Mouse (Mus musculus): ENCODE results near the gene Sik1. TPM values are rescaled to one million over a fixed set of nuclear protein-coding genes. Genes with fewer than 3 reads are reported as not detected.

The Sik1 gene
- polyA plus RNA-seq, 1 experiment: 9.7 TPM

DNA sequence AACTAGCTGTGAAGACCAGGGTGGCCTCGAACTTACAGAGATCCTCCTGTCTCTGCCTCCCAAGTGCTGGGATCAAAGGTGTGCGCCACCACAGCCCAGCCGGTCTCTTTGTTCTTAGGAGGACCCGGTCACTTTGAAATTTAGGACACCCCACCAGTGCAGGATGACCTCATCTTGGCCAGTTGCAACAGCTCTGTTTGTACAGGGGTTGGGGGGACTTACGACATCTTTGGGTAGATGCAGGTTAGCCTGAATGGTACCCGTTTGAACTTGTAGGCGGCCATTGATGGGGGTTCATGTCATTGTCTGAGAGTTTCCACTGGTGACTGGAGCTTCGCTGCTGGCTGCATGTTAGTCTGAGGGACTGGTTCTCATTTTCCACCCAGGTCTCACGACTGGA lies 14.8 kb upstream of the Sik1 start:
- H3K4me3 ChIP-seq (ENCODE audit: insufficient read depth, low read length): no peak overlapping the region
- no peaks in the 10 kb centered on the region for H3K4me1 ChIP-seq (ENCODE audit: control insufficient read depth, insufficient read depth, low read length)
- TF ChIP-seq CTCF (IDR thresholded peaks at IDR 0.05; ENCODE audit: extremely low read depth, insufficient read depth, low read length) (no peak), POLR2A (IDR thresholded peaks at IDR 0.05; ENCODE audit: extremely low read depth, insufficient read depth, low read length) (no peak)
- H3K27ac ChIP-seq (ENCODE audit: insufficient read depth, low read length): no peak overlapping the region

DNA sequence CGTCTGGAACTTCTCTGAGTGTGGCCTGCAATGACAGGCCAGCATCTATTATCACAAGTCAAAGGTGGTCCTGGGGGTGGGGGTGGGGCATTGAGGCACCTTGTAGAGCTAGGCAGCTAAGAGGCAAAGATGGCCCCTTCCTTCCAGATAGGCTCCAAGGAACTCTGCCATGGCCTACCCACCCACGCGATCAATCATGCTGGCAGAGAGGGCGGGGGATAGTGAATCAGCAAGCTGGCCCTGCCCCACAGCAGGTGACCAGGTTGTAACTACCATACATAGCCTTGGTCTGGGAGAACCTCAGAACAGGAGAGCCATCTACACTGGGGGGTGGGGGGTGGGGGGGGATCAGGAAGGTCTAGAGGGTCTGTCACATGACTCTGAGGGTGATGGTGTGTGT lies 12.5 kb upstream of the Sik1 start:
- no peak overlapping the region for H3K27ac ChIP-seq (ENCODE audit: insufficient read depth, low read length)
- H3K4me3 ChIP-seq (ENCODE audit: insufficient read depth, low read length): no peak overlapping the region
- no peak for TF ChIP-seq POLR2A (IDR thresholded peaks at IDR 0.05; ENCODE audit: extremely low read depth, insufficient read depth, low read length)
- no peak for TF ChIP-seq CTCF (IDR thresholded peaks at IDR 0.05; ENCODE audit: extremely low read depth, insufficient read depth, low read length)
- no peaks in the 10 kb centered on the region for H3K4me1 ChIP-seq (ENCODE audit: control insufficient read depth, insufficient read depth, low read length)

DNA sequence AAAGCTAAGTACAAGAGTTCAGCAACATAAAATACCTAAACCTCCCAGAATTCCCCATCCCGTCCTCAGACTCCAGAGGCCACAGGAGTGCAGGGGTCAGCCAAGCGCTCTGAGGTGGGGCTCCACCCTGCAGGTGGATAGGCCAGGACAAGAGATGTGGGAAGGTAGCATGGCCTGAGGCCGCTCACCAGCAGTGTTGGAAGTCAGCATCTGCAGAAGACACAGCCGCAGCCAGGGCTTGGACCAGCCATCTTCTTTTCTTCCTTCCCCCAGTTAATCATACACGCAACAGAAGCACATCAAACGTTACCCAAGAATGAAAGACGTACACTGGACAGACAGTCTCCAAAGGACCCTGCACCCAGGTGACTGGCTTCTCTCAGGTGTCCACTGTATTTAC lies 11.5 kb upstream of the Sik1 start:
- Histone ChIP-seq H3K27ac (ENCODE audit: insufficient read depth, low read length) (no peak overlapping the region), H3K4me1 (ENCODE audit: control insufficient read depth, insufficient read depth, low read length) (no peaks in the 10 kb centered on the region), H3K4me3 (ENCODE audit: insufficient read depth, low read length) (no peak overlapping the region)
- TF ChIP-seq CTCF (IDR thresholded peaks at IDR 0.05; ENCODE audit: extremely low read depth, insufficient read depth, low read length) (no peak), POLR2A (IDR thresholded peaks at IDR 0.05; ENCODE audit: extremely low read depth, insufficient read depth, low read length) (no peak)

DNA sequence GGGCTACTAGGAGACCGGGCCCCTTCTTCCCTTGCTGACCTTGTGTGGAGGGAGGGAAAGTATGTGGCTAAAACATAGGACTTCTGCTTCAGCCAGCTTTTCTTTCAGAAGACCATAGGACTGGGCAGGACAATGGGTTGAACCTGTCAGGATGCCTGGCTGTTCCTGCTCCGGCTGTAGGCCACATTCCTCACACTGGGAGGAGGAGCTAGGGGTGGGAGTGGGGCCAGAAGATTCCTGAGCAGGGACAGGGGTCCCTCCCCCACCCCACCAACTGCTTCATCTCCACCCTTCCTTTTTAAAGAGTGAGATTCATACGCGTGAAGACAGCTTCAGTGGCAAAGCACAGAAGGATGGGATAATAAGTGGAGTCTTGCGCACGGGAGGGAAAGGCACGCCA lies 10.0 kb upstream of the Sik1 start:
- H3K4me1 ChIP-seq (ENCODE audit: control insufficient read depth, insufficient read depth, low read length): no peaks in the 10 kb centered on the region
- H3K4me3 ChIP-seq (ENCODE audit: insufficient read depth, low read length): no peak overlapping the region
- H3K27ac ChIP-seq (ENCODE audit: insufficient read depth, low read length): no peak overlapping the region
- TF ChIP-seq CTCF (IDR thresholded peaks at IDR 0.05; ENCODE audit: extremely low read depth, insufficient read depth, low read length): no peak
- TF ChIP-seq POLR2A (IDR thresholded peaks at IDR 0.05; ENCODE audit: extremely low read depth, insufficient read depth, low read length): no peak

DNA sequence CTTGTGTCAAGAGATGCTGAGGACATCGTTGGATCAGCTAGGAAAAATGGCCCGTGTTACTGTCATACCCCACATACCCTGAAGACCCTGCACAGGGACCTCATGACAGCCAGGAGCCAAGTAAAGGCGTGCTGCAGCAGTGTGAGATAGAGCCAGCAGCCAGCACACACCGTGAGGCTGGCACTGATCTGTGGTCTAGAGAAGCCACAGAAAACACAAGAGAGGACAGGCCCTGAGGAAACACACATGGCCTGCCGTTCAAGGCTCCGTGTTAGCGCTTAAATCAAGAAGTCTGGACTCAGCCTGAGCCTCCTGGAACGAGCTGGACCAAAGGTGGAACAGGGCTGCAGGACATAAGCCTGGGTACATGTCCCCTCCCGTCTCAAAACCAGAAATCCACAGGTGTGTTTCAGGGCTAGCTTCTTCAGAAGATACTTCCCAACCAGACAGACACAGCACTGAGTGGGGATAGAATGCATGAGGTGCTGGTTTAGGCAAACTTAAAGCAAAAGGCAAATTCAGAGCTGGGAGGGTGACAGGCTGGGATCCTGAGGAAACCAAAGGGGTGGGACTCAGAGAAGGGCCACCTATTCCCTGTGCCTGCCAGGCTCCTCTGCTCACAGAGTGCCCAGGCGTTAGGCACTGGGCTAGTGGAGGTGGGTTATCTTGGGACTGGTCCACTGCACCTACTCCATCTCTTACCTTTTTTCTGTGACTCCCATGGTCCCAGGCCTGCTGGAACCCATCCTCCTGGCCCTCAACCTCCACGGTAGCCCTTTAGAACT lies 9.3 kb upstream of the Sik1 start:
- no peaks in the 10 kb centered on the region for H3K4me1 ChIP-seq (ENCODE audit: control insufficient read depth, insufficient read depth, low read length)
- H3K27ac ChIP-seq (ENCODE audit: insufficient read depth, low read length): no peak overlapping the region
- no peak overlapping the region for H3K4me3 ChIP-seq (ENCODE audit: insufficient read depth, low read length)
- TF ChIP-seq POLR2A (IDR thresholded peaks at IDR 0.05; ENCODE audit: extremely low read depth, insufficient read depth, low read length) (no peak), CTCF (IDR thresholded peaks at IDR 0.05; ENCODE audit: extremely low read depth, insufficient read depth, low read length) (no peak)

DNA sequence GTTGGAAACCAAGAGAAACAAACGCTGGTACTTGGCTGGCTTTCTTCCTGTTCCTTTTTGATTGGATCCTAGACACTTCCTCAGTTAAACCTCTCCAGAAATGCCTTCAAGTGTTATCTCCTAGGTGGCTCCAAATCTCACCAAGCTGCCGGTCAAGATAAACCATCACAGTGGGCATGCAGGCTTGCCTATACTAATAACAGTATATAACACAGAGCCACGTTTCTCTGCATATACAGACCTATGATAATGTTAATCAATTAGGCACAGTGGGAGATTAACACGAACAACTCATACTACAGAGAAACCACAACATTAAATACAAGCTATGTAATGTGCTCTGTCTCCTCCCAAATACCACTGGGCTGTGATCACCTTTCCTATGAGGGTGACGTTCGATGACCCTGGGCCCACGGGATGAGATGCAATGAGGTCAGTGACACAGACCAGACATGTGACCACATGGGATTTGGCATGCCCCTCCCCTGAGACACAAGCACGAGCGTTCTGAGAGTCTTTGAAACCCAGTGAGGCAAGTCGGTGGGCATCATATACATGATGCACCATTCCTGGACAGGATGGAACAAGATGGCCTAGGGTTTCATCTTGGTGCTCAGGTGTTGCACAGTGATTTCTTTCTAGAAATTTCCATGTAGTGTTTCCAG lies 7.7 kb upstream of the Sik1 start:
- TF ChIP-seq CTCF (IDR thresholded peaks at IDR 0.05; ENCODE audit: extremely low read depth, insufficient read depth, low read length): no peak
- no peak for TF ChIP-seq POLR2A (IDR thresholded peaks at IDR 0.05; ENCODE audit: extremely low read depth, insufficient read depth, low read length)
- H3K4me3 ChIP-seq (ENCODE audit: insufficient read depth, low read length): no peak overlapping the region
- no peak overlapping the region for H3K27ac ChIP-seq (ENCODE audit: insufficient read depth, low read length)
- H3K4me1 ChIP-seq (ENCODE audit: control insufficient read depth, insufficient read depth, low read length): no peaks in the 10 kb centered on the region

DNA sequence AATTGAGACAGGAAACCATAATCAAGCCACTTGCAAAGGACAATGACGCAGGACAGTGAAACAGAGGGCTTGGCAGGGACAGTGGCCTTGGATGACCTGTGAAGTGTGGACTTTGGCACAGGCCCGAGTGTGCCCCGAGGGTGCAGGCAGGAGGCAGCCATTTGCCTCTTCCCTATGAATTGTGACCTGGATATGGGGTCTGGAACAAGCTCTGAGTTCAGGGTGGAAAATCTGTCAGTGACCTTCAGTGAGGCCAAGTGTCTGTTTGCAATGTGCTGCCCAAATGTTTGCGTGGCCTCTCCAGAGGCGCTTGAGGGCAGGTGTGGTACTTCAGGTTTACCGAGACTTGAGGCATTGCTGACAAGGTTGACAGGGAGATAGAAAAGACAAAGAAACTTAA lies 6.5 kb upstream of the Sik1 start:
- H3K4me3 ChIP-seq (ENCODE audit: insufficient read depth, low read length): no peak overlapping the region
- TF ChIP-seq POLR2A (IDR thresholded peaks at IDR 0.05; ENCODE audit: extremely low read depth, insufficient read depth, low read length) (no peak), CTCF (IDR thresholded peaks at IDR 0.05; ENCODE audit: extremely low read depth, insufficient read depth, low read length) (no peak)
- no peaks in the 10 kb centered on the region for H3K4me1 ChIP-seq (ENCODE audit: control insufficient read depth, insufficient read depth, low read length)
- H3K27ac ChIP-seq (ENCODE audit: insufficient read depth, low read length): no peak overlapping the region

DNA sequence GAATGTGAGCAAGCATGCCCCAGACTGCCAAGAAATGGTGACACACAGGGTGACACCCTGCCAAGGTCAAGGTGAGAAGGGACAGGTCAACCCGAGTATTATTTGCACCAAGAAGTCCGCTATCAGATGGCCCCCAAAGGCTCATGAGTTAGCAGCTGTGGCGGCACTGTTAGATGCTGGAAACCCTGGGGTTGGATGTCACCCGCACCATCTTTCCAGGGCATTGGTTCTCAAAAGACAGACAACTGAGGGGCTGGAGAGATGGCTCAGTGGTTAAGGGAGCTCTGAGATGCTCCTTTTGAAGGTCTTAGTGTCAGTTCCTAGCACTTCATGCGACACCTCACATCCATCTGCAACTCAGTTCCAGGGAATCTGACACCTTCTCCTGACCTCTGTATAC lies 6.1 kb upstream of the Sik1 start:
- Histone ChIP-seq H3K4me1 (ENCODE audit: control insufficient read depth, insufficient read depth, low read length) (no peaks in the 10 kb centered on the region), H3K27ac (ENCODE audit: insufficient read depth, low read length) (no peak overlapping the region), H3K4me3 (ENCODE audit: insufficient read depth, low read length) (no peak overlapping the region)
- TF ChIP-seq POLR2A (IDR thresholded peaks at IDR 0.05; ENCODE audit: extremely low read depth, insufficient read depth, low read length) (no peak), CTCF (IDR thresholded peaks at IDR 0.05; ENCODE audit: extremely low read depth, insufficient read depth, low read length) (no peak)

DNA sequence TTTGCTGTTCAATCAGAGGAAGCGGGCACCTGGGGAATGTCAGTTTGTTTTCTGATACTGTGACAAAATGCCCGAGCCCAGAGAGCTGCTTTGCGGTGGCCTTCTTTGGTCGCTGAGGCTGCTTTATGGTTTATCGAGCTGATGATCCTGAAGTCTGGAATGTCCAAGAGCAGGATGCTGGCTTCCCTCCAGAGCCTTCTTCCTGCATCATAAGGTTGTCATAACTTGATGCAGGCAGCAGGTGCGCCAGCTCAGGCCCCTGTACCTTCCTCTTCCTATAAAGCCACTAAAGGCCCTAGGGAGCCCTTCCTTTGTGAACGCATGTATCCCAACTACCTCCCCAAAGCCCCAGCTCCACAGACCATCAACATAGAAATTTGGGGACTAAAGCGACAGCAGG lies 5.3 kb upstream of the Sik1 start:
- Histone ChIP-seq H3K4me3 (ENCODE audit: insufficient read depth, low read length) (no peak overlapping the region), H3K27ac (ENCODE audit: insufficient read depth, low read length) (no peak overlapping the region), H3K4me1 (ENCODE audit: control insufficient read depth, insufficient read depth, low read length) (no peaks in the 10 kb centered on the region)
- TF ChIP-seq POLR2A (IDR thresholded peaks at IDR 0.05; ENCODE audit: extremely low read depth, insufficient read depth, low read length): no peak
- no peak for TF ChIP-seq CTCF (IDR thresholded peaks at IDR 0.05; ENCODE audit: extremely low read depth, insufficient read depth, low read length)

DNA sequence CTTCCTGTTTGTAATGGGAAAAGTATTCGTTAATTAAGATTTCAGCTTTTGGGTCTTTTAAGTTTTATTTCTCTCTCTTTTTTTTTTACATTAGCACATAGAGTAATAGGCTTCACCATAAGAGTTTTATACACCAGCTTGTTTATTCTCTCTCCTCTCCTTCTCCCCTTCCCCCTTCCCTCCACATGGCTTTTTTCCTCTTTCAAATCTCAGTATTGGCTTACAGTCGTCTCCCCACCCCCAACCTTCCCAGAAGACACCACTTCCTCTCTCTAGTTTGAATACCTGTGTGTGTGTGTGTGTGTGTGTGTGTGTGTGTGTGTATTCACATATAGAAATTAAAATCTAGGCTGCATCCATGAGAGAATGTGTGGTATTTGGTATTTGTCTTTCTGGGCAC lies 3.8 kb upstream of the Sik1 start:
- H3K27ac ChIP-seq (ENCODE audit: insufficient read depth, low read length): no peak overlapping the region
- H3K4me1 ChIP-seq (ENCODE audit: control insufficient read depth, insufficient read depth, low read length): no peaks in the 10 kb centered on the region
- no peak for TF ChIP-seq CTCF (IDR thresholded peaks at IDR 0.05; ENCODE audit: extremely low read depth, insufficient read depth, low read length)
- TF ChIP-seq POLR2A (IDR thresholded peaks at IDR 0.05; ENCODE audit: extremely low read depth, insufficient read depth, low read length): no peak
- no peak overlapping the region for H3K4me3 ChIP-seq (ENCODE audit: insufficient read depth, low read length)
